Mouse (Mus musculus) hematopoietic multipotent progenitor cell, adult 10-12 weeks (in vitro differentiated cells): Measurements from ENCODE around the gene Serpina3m. TPM values are rescaled to one million over a fixed set of nuclear protein-coding genes. Genes with fewer than 3 reads are reported as not detected.

Experiments used
- polyA plus RNA-seq: library from polyadenylated mRNA; stranded (reverse); fragments of >175 nt; gene quantifications from 2 replicates; pipeline ENCODE4 v1.2.3, GENCODE M21; 2012; ENCODE audit warnings: low replicate concordance

The Serpina3m gene
- polyA plus RNA-seq = not detected in 2 replicates

GRCm38 (mm10) chr12:104338226-104338625, at the start of gene Serpina3m, which contains the start of gene Serpina3k:
Serpina3m (plus strand) TSS chr12:104338486.
Serpina3k (plus strand) TSS chr12:104338486.

GRCm38 (mm10) chr12:104314253-104314652, 24.0 kb upstream of the Serpina3m start, which contains the start of gene Serpina3j:
Serpina3j (plus strand) TSS chr12:104314553.

GRCm38 (mm10) chr12:104406454-104406885, 68.2 kb downstream of the Serpina3m start, which contains the start of gene Serpina3n:
Serpina3n (plus strand) TSS chr12:104406729.

Other genes with a start within 250 kb of the Serpina3m start
- gene Serpina5, start 237.4 kb upstream of the Serpina3m start, polyA plus RNA-seq = 0.27 TPM in 1 of 2 replicates, not detected in the other
- not detected in 2 replicates for gene Serpina3a, start 225.8 kb upstream of the Serpina3m start, polyA plus RNA-seq
- 0.09 TPM in 1 of 2 replicates, not detected in the other for gene Serpina3b, start 210.5 kb upstream of the Serpina3m start, polyA plus RNA-seq
- gene Serpina3c, start 184.6 kb upstream of the Serpina3m start, polyA plus RNA-seq = not detected in 2 replicates
- gene Serpina3f, start 123.9 kb upstream of the Serpina3m start, polyA plus RNA-seq = 0.24 and 0.48 TPM in 2 replicates
- gene Serpina3g, start 102.2 kb upstream of the Serpina3m start, polyA plus RNA-seq = 10.7 and 22.1 TPM in 2 replicates
- not detected in 2 replicates for gene Serpina3i, start 75.4 kb upstream of the Serpina3m start, polyA plus RNA-seq
- not detected in 2 replicates for gene Serpina3j, start 23.9 kb upstream of the Serpina3m start, polyA plus RNA-seq
- gene Serpina3k, start within 50 bp of the Serpina3m start, polyA plus RNA-seq = not detected in 2 replicates
- gene Serpina3n, start 68.2 kb downstream of the Serpina3m start, polyA plus RNA-seq = 0.06 and 0.11 TPM in 2 replicates
- not detected in 2 replicates for gene Gsc, start 134.8 kb downstream of the Serpina3m start, polyA plus RNA-seq